Mouse (Mus musculus): ENCODE results near the gene Mmp14.

Mmp14 gene

GRCm38 (mm10) chr14:54433941-54434531 lies 2.6 kb downstream of the Mmp14 start:
- 66% methylated on average over 12 of the region's 12 CpGs for WGBS

DNA sequence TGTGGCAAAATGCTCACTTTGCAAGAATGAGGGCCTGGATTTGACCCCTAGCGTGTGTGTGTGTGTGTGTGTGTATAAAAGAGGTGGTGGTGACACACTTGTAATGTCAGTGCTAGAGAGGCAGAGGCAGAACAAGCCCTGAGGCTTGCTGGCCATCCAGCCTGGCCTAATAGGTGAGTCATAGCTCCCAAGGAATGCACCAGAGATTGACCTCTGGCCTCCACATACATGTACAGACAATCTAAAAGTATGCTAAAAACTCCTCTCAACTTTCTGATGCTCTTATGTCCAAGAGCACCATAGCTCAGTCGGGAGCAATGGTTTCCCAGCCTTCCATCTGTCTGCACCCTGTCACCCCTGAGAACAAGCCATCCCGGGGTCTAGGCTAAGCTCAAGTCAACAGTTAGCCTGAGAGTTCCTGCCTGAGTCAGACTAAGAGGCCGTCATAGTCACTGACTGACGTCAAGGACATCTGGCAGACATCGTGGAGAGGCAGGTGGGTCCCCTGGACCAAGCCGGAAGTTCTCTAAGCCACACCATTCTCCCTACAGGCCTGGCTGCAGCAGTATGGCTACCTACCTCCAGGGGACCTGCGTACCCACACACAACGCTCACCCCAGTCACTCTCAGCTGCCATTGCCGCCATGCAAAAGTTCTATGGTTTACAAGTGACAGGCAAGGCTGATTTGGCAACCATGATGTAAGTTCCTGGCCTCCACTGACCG lies 3.9 kb downstream of the Mmp14 start:
- WGBS = 87% methylated on average over 11 of the region's 11 CpGs

GRCm38 (mm10) chr14:54439155-54439554 lies 7.7 kb downstream of the Mmp14 start:
- whole genome bisulfite sequencing = 86% methylated on average over 12 of the region's 12 CpGs

- 61% methylated on average over 7 of the region's 7 CpGs for WGBS
Observed at GRCm38 (mm10) chr14:54439610-54440009, 8.2 kb downstream of the Mmp14 start.

DNA sequence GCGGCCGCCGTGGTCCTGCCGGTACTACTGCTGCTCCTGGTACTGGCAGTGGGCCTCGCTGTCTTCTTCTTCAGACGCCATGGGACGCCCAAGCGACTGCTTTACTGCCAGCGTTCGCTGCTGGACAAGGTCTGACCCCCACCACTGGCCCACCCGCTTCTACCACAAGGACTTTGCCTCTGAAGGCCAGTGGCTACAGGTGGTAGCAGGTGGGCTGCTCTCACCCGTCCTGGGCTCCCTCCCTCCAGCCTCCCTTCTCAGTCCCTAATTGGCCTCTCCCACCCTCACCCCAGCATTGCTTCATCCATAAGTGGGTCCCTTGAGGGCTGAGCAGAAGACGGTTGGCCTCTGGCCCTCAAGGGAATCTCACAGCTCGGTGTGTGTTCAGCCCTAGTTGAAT lies 9.1 kb downstream of the Mmp14 start:
- WGBS = 92% methylated on average over 14 of the region's 14 CpGs

- 85% methylated on average over 4 of the region's 4 CpGs for WGBS
Observed at GRCm38 (mm10) chr14:54441365-54441764, 10.0 kb downstream of the Mmp14 start.

GRCm38 (mm10) chr14:54442548-54442947 lies 11.1 kb downstream of the Mmp14 start:
- 89% methylated on average over 3 of the region's 3 CpGs for WGBS

DNA sequence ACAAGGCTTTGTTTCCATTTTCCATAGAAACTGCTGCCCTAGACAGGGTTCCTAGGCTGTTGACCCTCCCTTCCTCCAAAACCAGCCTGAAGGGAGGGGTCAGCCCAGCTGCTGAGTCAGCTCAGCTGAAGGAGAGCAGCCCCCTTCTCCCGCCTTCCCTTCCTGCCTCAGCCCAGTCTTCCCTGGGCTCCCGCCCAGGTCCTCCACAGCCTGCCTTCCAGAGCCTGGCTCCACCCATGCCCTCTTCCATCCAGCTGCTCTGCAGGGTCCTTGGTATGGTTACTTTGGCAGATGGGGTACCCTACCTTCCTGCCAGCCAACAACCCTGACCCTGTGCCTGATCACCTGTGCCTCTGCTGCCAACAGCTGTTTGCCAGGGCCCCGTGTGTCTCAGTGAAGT lies 11.8 kb downstream of the Mmp14 start:
- WGBS = 59% methylated on average over 3 of the region's 3 CpGs

GRCm38 (mm10) chr14:54443712-54444618 lies 12.6 kb downstream of the Mmp14 start:
- WGBS = 56% methylated on average over 15 of the region's 15 CpGs

DNA sequence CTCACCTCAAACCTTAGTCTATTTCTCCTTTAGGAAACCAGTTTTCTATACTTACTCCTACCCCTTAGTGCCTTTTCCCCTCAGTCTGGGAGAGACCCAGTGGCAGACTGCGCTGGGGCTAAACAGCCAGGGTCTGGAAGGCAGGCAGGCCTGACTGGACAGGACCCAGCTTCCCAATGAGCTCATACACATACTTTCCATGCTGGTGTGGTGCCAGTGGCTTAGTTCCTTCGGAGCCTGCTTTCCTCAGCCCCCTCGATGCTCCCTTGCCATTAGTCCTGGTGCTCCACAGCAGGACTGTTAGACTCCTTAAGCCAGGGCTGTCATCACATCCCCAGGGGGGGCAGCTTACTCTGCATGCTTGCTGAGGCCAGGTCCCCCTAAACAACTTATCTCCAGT lies 14.1 kb downstream of the Mmp14 start:
- 64% methylated on average over 3 of the region's 3 CpGs for WGBS

DNA sequence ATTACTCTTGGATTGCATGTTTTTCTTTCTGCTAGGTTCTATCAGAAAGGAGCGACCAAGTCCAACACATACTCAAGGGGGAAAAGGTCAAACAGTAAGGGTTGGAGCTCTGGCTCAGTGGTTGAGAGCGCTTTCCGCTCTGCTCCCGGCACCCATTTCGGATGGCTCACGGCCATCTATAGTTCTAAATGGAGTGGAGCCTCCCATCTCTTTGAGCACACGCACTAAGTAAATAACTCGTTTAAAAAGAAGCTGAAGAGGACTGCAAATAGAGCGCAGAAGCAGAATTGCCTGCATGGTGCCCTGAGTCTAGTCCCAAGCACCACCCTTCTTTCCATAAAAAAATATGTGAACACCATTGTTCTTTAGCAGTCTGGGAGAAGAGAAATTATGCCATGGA lies 22.2 kb downstream of the Mmp14 start:
- 88% methylated on average over 9 of the region's 9 CpGs for WGBS

GRCm38 (mm10) chr14:54454669-54455528 lies 23.5 kb downstream of the Mmp14 start:
- 78% methylated on average over 11 of the region's 11 CpGs for WGBS

DNA sequence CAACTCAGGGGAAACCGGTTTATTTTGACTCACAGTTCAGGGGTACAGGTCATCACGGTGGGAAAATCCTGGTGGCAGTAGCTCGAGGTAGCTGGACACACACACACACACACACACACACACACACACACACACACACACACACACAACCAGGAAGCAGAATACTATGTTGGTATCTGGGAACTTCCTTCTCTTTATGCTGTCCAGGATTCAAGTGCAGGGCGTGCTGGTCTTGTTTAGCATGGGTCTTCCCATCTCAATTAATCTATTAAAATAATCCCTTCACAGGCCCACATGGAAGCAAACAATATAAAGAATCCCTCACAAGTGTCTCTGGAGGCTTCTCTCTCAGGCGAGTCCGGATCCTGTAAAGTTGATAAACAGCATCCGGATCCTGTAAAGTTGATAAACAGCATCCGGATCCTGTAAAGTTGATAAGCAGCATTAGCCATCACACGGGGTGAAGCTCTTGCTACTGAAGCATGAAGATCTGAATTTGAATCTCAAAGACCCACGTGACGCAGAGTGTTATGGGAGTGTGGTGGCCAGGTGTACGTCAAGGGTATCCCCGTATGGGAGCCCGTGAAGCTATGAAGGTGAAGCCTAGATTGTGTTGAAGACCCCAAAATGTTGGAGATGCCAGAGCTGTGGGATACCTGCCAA lies 26.6 kb downstream of the Mmp14 start:
- whole genome bisulfite sequencing = 88% methylated on average over 14 of the region's 14 CpGs

DNA sequence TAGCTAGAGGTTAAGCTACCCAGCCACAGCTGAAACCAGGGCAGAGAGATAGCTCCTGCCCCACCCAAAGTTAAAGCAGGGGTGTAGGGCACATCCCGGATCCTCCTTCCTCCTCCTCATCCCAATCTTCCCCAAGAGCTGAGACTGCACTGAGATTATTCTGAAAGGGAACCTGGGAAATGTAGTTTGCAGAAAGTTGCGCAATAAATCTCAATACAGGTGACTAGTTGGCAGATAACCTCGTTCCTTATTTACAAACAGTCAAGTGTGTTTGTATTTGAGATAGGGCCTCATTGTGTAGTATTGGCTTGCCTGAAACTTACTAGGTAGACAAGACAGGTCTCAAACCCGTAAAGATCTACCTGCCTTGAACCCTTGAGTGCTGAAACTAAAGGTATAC lies 30.7 kb downstream of the Mmp14 start:
- 82% methylated on average over 4 of the region's 4 CpGs for WGBS

DNA sequence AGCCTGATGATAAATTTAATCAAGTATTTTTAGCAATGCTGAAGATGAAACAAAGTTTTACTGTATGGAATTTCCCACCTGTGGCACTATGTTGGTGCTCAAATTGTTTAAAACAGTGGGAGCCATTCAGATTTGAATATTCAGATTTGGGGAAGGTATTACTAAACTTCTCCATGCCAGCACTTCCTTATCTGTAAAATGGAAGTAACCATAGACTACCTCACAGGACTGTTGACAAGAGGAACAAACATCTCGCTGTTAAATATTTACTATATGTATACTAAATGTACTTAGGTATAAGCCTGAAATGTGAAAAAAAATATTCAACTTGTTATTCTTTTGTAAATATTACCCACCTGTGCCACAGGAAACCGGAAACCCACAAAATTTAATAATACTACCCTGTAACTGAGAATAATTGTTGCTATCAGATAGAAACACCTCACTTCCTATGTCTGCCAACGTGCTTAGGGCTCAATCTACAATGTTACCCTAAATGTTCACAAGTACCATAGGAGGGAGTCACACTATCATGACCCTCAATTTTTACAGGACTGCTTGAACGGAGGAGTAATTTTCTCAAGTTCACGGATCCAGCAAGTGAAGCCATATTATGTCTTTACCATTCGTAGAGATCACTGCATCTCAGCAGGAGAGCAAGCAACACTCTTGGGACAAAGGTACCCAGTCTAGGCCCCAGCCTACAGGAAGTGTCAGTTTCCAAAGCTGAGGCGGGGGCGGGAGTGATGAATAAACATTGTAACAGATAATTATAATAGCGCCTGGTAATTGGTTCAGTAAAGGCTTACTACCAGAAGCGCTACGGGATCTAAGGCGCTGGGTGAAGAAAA lies 31.9 kb downstream of the Mmp14 start:
- WGBS = 15% methylated on average over 12 of the region's 12 CpGs

GRCm38 (mm10) chr14:54463959-54464292 lies 32.5 kb downstream of the Mmp14 start, which contains the start of gene Lrp10:
Lrp10 (plus strand) TSS chr14:54464137.
- WGBS = under 1% methylated on average over 35 of the region's 35 CpGs

DNA sequence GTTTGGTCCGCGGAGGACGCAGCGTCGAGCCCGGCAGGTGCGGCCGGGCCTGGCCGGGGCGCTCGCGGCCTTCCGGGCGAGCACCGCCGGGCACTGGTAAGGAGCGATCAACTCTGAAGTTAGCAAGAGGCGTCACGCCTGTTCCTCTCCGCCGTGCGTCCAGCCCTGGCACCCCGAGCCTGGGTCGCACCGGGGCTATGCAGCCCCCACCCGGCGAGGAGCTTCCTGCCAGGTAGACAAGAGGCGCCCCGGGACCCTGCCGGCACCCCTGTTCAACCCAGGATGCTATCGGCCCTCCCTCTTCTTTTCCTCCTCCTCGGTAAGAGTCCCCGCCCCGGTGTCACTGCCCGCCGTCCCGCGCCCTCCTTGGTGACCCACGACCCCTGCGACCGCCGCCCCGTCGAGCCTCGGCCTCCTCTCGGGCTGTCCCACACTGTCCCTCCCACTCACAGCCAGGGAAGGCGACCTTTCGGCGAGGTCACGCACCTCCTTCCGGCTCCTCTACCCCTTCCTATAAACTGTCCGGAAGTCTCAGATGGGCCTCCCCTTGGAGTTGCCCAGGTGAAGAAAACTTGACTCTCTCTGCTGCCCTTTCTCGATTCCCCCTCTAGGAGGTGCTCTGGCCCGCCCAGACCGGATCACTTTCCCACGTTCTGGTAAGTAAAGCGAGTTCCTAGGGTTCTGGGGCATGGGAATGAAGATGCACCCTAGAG lies 33.0 kb downstream of the Mmp14 start:
- 2% methylated on average over 55 of the region's 57 CpGs for WGBS

DNA sequence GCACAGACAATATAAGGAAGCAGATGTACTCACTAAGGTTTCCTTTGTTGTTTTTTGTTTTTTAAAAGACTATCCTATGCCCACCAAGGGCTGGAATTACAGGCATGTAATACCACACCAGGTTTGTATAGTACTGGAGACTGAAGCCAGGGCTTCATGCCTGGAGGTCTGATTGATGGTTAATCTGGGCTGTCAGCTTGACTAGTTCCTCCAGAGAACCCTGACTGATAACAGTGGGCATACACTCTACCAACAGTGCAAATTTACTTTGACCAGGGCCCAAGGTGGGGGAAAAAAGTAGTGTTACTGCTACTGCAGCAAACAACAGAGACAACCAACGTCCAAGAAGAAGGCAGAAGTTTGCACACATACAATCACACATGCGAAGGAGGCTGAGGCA lies 40.1 kb downstream of the Mmp14 start:
- WGBS = 92% methylated on average over 2 of the region's 2 CpGs

GRCm38 (mm10) chr14:54472671-54473070 lies 41.3 kb downstream of the Mmp14 start:
- 57% methylated on average over 5 of the region's 5 CpGs for WGBS

GRCm38 (mm10) chr14:54474744-54475143 lies 43.3 kb downstream of the Mmp14 start:
- WGBS = 67% methylated on average over 5 of the region's 5 CpGs

All from cerebral cortex, adult 2 months (tissue).